Mouse (Mus musculus) natural killer cell, adult 2 months (primary cell): ENCODE data around the gene Mrpl1.

Source experiments
- DNase-seq, 2 experiments: peaks; one replicate each; pipeline ENCODE4 v3.0.0; 2022; ENCODE audit warnings: low spot score in 2 of 2

The Mrpl1 gene

DNA sequence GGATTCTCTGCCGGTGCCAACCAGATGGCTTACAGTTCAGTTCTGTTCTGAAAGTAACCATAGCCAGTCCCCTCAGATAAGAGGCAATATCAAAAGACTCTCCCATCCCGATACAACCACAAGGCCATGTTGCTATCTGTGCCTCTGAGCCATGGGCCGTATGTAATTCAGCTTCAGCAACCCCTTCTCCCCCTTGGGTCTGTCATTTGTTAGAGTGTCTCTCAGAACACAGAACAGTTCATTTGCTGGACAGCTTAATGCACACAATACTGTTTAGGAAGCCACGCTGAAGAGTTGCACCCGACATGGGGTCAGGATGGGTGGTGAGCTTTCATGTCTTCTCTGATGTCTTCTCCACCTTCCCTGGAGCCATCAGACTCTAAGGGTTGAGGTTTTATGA, 100.3 kb downstream of the Mrpl1 start:
- DNase-seq, result no peak

DNA sequence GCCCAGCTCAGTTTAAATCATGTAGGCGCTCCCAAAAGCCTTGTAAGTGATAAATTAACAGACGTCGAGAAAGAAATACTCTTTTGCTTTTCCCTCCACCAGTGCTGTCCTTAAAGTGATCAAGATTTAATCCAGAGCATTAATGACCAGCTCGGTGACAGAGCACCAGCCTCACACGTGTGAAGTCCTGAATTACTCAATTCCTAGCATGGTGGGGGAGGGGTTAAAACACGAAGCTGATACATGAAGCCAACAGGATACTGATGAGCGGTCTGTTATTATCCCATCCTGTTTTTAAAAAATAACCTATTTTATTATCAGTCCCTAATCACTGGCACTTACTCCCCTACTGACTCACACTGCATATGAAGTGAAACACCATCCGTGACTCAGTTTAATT, 102.4 kb downstream of the Mrpl1 start:
- no peak for DNase-seq
